Mouse (Mus musculus) kidney, postnatal 10 days (tissue): Measurements from ENCODE around the gene Foxo6.

ENCODE experiments used
- DNase-seq: peaks from one replicate; pipeline ENCODE4 v3.0.0; 2021; ENCODE audit warnings: mixed read lengths

The Foxo6 gene

DNA sequence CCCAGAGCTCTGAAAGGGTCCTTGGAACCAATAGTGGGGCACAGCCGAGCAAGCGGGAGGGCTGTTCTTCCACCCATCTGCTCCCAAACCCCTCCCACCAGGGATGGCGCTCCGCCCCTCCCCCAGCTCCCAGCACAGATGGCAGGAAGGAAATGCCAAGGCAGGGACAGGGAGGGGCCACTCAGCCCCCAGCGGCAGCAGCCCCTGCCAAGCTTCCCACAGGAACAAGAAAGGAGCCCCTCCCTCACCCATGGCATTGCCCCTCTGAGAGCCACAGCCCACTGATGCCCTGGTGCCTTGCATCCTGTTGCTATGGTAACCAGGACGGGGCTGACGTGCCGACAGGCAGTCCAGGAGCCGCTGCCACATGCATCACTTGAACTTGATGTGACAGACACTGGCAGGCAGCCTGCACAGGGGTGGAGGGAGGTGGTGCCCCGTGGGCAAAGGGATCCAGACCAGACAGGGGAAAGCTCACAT lies 44.3 kb downstream of the Foxo6 start:
- peak; percentile 50 for DNase-seq

DNA sequence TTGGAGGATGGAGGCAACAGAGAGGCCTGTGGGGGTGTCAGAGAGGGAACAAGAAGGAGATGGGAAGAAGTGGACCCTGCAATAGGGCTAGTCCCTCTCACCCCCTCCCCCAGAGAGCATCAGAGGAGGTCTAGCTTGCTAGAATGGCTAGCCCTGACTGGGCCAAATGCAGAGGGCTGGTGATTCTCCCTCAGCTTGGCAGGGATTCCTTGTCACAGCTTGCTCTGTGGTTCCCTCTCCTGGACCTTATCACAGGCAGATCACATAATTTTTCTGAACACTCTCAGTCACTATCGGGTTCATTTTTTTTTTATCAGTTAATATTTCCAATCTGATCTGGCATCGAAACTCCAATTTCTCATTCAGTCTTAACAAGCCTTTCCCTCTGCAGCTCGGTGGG lies 46.0 kb downstream of the Foxo6 start:
- no peak for DNase-seq

DNA sequence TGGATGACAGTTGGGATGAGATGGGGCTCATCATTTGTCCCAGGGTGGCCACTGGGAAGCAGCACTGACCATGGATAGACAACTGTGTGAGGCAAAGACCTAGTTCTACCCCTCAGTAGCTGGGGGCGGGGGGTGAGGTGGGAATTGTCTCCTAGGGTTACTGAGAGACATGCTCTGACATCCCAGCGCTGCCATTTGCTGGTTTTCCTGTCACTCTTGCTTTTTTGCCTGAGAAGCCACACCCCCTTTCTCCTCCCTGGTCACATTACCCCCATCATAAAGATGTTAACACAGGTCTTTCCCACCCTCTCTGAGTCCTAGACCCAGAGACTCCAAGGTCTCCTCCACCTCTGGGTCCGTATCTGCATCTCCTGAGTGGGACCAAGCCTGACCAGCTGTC lies 47.7 kb downstream of the Foxo6 start:
- no peak for DNase-seq

DNA sequence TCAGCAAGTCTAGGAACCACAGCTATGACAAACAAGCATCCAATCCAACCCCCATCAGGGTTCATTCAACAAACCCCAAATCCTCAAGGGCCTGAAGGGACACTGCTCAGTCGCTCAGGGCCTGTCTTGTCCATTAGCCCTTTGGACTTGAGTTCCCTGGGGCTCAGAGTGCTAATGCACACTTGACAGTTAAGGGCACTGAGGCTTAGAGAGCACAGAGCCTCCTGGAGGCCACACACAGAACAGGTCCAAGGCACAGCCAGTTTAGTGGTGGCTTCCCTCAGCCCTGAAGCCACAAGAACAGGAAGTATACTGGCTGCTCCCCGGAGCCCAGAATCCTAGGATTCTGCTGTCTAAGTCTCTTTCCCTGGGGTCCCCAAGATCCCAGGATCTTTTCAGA lies 53.9 kb downstream of the Foxo6 start:
- DNase-seq: no peak

DNA sequence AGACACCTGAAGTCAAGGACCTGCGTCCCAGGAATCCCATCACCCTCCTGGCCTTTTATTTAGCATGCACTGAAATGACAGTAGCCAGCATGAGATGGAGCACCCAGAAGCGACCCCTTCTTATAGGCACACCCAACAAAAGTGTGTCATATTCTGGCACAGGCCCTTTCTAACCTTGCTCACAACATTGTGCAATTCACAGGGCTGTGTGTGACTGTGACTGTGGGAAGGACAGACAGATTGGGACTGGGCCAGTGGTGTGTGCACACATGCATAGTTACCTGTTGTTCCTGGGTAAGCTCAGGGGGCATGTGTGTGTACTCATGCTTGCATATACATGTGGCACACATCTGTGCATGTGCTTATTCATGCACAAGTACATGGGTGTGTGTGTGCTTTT lies 54.6 kb downstream of the Foxo6 start:
- no peak for DNase-seq

DNA sequence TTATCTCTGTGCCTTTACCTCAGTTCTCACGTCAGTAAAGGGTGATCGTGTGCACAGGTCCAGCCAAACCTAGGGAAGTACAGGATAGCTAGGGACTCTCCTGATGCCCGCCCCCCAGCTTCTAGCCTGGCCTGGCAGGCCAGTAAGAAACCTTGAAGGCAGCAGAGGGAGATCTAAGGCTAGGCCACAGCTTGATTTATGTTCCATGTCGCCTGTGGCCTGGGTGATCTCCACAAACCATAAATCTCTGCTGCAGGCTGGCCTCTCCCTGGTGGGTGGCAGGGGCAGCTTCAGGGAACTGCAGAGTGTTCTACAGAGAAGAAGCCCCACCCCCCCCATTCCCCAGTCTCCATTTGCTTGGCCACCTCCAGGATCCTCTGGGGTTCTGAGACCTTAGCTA lies 55.2 kb downstream of the Foxo6 start:
- no peak for DNase-seq

DNA sequence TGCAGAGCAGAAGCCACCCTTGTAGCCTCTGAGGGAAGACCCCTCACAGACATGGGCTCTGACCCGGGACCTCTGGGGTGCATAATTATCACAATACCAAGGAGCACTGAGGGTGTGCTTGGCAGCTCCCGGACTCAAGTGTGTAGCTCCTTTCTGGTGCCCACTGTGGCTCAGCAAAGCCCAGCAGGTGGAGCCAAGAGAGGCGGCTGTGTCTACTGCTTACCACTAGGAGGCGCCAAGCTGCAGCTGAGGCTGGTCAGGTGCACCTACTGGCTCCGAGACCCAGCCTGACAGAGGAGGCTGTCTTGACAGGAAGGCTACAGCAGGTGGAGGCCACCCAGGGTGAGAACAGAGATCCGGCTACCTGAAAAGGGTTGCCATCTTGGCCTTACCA lies 56.9 kb downstream of the Foxo6 start:
- DNase-seq: peak; percentile 82

DNA sequence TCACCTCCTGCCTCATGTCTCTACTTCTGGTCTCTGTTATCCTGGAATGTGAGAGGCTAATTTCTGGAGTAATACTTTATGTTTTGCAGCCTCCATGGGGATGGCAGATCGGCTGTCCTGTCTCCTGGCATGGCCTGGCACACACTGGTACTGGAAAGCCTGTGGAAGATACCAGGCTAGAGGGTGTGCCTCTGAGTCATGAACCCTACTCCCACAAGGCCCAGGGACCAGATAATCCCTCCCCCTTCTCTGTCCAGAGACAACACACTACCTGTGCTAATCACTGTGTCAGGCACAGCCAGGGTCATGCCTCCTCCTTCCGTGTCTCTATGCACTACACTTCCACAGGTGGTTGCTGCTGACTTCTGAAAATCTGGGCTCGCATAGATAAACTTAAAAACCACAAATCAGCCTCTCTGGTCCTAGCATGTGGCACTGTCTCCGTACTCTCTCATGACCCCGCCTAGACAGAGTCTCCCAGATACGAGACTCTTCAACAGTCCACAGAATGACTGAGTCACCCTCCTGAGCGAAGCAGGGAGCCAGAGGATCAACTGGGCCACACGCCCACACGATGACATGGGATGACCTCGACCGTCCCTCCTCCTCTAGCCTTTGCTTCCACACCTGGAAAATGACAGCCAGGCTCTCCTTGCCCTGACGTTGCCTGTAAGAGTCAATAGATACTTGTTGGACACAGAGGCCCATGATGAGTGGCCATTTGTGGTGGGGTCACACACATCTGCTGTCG lies 57.5 kb downstream of the Foxo6 start:
- no peak for DNase-seq

DNA sequence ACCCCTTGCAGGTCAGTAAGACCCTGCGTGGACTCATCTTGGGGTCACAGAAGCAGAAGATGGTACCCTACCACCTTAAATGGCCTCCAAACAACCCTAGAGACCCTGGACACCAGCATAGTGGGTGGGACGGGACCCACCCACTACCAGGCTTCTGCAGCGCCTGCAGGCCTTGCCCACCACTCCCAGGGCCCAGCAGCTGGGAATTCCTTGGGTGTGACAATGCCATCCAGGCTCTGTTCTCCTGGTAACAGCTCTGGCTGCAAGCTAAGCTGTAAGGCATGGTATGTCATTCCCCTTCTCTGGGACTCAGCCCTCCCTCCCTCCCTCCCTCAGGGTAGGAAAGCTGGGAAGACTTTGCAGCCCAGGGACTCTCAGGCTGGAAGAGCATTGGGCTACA lies 58.5 kb downstream of the Foxo6 start:
- DNase-seq: no peak

DNA sequence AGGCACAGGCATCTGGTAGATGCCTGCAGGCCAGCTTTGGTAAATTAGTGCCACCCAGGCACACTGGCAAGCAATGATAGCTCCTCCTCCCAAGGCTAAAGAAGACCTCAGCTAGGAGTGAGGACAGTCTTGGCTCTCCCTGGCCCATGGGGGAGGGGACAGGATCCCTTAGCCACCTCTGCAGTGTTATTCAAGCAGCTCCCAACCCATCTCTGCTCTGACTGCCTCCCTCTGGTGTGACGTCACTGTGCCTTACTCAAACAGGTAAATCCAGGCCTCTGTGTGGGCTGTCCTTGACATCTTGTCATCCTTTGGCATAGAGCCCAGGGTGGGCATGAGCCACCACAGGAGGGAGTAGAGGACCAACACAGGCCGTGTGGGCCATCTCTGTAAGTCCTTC lies 59.9 kb downstream of the Foxo6 start:
- no peak for DNase-seq

DNA sequence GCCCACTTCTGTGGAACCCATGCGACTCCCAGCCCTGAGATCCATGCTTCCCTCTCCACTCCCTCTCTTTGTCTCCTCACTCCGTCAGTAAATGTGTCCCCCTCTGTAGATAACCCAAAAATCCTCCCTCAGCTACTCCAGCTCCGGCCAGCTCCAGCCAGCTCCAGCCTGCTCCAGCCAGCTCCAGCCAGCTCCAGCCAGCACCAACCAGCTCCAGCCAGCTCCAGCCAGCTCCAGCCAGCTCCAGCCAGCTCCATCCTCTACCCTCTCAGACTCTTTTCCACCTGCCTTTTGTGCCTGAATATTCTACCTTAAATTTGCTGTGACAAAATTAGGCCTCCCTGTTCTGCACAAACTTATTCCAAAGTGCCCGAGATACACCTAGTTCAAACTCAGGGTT lies 60.5 kb downstream of the Foxo6 start:
- DNase-seq: no peak

DNA sequence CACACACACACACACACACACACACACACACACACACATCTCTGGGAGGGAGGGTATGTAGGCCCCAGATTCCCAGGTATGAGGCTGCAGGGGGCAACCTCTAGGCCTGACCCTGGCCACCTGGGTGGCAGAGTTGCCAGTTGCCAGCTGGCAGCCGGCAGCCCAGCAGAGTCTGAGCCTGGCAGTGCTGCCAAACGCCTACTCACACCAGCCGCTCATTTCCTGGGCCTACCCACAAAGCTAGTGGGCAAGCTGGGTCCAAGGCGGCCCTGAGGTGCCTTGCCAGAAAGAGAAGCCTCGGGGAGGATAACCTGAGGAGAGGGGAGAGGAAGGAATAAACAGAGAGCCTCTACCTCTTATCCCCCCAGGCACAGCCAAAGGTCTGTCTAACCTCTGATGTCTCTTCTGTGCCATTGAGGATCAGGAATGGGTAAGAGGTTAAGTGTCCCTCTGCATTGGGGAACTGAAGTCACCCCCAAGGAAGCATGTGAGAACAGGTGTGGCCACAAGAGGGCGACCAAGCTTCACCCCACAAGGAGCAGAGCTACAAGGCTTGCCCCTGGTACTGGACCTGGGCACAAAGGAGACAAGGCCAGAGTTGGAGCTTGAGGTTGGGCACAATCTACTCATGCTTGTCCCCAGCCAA lies 61.9 kb downstream of the Foxo6 start:
- peak; percentile 83 for DNase-seq

DNA sequence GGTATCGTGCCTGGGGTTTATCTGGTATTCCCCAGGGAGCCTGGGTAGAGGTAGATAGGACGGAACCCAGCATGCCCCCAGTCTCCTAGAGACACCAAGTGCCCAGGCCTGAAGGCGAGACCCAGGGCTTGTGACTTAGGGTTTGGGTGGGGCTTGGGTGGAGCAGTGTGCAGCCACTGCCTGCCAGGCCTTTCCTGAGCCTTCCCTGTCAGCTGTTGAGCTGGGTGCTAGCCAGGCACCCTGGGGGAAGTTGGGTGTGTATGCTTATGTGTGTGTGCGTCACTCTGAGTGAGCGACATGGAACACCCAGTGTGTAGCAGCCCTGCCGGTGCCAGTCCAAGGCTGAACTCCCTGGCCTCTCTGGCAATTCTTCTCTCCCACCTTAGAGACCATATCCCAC lies 63.3 kb downstream of the Foxo6 start:
- DNase-seq: no peak

DNA sequence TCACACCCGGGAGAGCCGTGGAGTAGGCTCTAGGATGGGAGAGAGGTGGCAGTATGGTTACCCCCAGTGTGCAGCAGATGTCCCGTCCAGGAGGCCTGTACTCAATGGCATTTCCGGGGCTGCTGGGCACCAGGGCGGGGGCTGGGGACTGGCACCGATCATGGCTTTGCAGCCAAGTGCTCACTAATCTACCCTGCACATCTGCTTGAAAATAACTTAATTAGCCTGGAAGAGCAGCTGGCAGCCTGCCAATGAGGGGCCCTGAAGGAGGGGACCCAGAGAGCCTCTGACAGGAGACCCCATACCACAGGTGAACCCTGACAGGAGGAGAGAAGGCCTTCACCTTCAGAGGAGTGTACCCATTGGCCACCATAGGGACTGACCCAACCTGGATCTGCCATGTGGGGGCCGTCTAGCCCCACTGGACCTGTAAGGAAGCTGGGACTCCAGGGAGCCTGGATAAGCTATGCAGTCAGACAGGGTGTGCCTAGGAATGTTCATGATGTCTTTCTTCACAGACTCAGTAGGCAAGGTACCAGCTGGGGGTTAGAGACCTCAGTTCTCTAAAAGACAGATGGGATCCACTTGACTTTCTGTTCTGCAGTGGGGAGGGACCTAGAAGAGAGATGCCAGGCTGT lies 63.9 kb downstream of the Foxo6 start:
- DNase-seq: no peak

DNA sequence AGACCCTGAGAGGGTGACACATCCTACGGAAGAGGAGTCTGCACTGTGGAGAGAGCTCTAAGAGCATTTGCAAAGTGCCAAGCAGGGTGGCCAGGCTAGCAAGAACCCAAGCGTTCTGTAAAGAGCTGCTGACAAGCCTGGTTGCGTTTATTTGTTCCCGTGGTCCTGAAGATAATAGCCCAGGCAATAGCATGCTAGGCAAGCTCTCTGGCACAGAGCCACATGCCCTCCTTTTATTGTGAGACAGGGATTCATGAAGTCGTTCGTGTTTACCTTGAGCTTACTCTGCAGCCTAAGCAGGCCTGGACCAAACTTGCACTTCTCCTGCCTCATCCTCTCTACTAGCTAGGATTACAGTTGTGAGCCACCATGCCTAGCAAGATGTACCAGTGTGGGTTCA lies 65.4 kb downstream of the Foxo6 start:
- DNase-seq: no peak

DNA sequence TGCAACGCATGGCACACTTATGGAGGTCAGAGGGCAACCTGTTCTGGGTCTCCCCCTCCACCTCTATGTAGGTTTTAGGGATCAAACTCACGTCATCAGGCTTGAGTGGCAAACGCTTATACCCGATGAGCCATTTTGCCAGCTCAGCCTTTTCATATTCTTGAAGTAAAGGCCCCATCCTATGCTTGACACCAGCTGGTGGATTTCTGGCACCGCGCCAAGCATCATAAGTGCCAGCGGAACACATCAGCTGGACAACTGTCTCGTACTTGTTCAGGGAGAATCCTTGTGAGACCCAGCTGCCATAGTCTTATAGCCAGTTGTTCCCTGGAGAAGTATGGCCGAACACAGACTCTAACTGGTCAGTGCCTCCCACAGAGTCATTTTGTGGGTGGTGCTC lies 68.3 kb downstream of the Foxo6 start:
- DNase-seq: no peak
